Mouse (Mus musculus): ENCODE data around the gene Prdx6b. TPM values are rescaled to one million over a fixed set of nuclear protein-coding genes. Genes with fewer than 3 reads are reported as not detected.

Prdx6b gene
- polyA plus RNA-seq, 1 experiment from 2014 or later: not detected

GRCm38 (mm10) chr2:80273038-80273437 is 19.2 kb upstream of the Prdx6b start:
- H3K9me3 ChIP-seq (ENCODE audit: low read depth, low read length): no peaks in the 10 kb centered on the region
- no peak overlapping the region for H3K9ac ChIP-seq
- H3K27ac ChIP-seq (ENCODE audit: low read depth): no peak overlapping the region
- ATAC-seq (ENCODE audit: insufficient read depth): no peak
- DNase-seq: no peak
- 90% methylated on average over 3 of the region's 3 CpGs for WGBS
- no peak for TF ChIP-seq CTCF (IDR thresholded peaks at IDR 0.05; ENCODE audit: low read depth)
- no peaks in the 10 kb centered on the region for H3K4me1 ChIP-seq (ENCODE audit: insufficient read depth)
- H3K27me3 ChIP-seq (ENCODE audit: insufficient read depth, low read length): no peaks in the 10 kb centered on the region
- H3K4me3 ChIP-seq (ENCODE audit: low read depth, low read length): no peak overlapping the region
- no peak overlapping the region for H3K4me2 ChIP-seq
- no peaks in the 10 kb centered on the region for H3K36me3 ChIP-seq (ENCODE audit: insufficient read depth)

DNA sequence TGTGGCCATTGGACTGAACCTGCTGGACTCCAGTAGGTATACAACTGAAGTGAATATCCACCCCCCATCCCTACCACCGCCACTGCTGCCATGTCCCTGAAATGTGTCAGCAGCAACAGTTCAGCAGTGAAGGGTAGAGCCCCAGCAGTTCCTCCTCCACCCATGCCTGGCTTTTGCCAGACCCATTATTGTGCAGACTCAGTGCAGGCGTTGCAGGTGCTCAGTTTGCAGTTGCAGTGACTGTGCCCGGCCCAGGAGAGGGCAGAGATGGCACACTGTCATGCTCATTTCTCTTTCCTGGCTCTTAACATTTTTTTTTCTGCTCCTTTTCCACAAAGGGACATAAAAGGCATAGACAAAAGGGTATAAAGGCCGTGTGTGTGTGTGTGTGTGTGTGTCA is 18.5 kb upstream of the Prdx6b start:
- ATAC-seq (ENCODE audit: insufficient read depth): no peak
- no peak overlapping the region for H3K4me3 ChIP-seq (ENCODE audit: low read depth, low read length)
- H3K4me2 ChIP-seq: no peak overlapping the region
- no peak for DNase-seq
- no peak overlapping the region for H3K27ac ChIP-seq (ENCODE audit: low read depth)
- H3K36me3 ChIP-seq (ENCODE audit: insufficient read depth): no peaks in the 10 kb centered on the region
- no peak for TF ChIP-seq CTCF (IDR thresholded peaks at IDR 0.05; ENCODE audit: low read depth)
- H3K9ac ChIP-seq: no peak overlapping the region
- H3K27me3 ChIP-seq (ENCODE audit: insufficient read depth, low read length): no peaks in the 10 kb centered on the region
- 66% methylated on average over 4 of the region's 4 CpGs for WGBS
- no peaks in the 10 kb centered on the region for H3K9me3 ChIP-seq (ENCODE audit: low read depth, low read length)
- H3K4me1 ChIP-seq (ENCODE audit: insufficient read depth): no peaks in the 10 kb centered on the region

- H3K4me2 ChIP-seq: no peak overlapping the region
- ATAC-seq (ENCODE audit: insufficient read depth) (no peak), DNase-seq (peak; percentile 85)
- H3K9ac ChIP-seq: no peak overlapping the region
- H3K9me3 ChIP-seq (ENCODE audit: low read depth, low read length): no peaks in the 10 kb centered on the region
- no peak overlapping the region for H3K4me3 ChIP-seq (ENCODE audit: low read depth, low read length)
- H3K27ac ChIP-seq (ENCODE audit: low read depth): no peak overlapping the region
- no peaks in the 10 kb centered on the region for H3K27me3 ChIP-seq (ENCODE audit: insufficient read depth, low read length)
- no peaks in the 10 kb centered on the region for H3K4me1 ChIP-seq (ENCODE audit: insufficient read depth)
- 44% methylated on average over 2 of the region's 2 CpGs for WGBS
- TF ChIP-seq CTCF (IDR thresholded peaks at IDR 0.05; ENCODE audit: low read depth): peak; percentile 67
- no peaks in the 10 kb centered on the region for H3K36me3 ChIP-seq (ENCODE audit: insufficient read depth)
Observed at GRCm38 (mm10) chr2:80275136-80275535, 17.1 kb upstream of the Prdx6b start.

DNA sequence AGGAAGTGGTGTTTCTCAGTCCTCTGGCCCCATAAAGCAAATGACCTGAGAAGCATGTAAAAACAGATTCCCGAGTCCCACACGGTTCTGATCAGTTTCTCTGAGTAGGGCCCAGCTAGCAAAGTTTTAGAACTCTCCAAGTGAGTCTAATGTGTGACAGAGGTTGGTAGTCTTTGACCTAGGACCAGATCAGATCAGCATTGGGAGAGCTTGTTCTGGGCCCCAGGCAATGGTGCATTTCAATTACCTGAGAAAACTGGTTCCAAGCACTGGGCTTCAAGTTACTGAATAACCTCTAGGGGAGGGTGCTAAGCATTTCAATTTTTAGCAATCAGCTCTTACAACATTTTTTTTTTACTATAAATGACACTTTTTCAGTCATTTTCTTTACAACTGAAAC is 10.1 kb upstream of the Prdx6b start:
- Histone ChIP-seq H3K9ac (no peak overlapping the region), H3K4me2 (no peak overlapping the region), H3K27me3 (ENCODE audit: insufficient read depth, low read length) (no peaks in the 10 kb centered on the region), H3K4me3 (ENCODE audit: low read depth, low read length) (no peak overlapping the region), H3K36me3 (ENCODE audit: insufficient read depth) (no peaks in the 10 kb centered on the region), H3K9me3 (ENCODE audit: low read depth, low read length) (no peaks in the 10 kb centered on the region), H3K4me1 (ENCODE audit: insufficient read depth) (no peaks in the 10 kb centered on the region), H3K27ac (ENCODE audit: low read depth) (no peak overlapping the region)
- DNase-seq (no peak), ATAC-seq (ENCODE audit: insufficient read depth) (no peak)
- TF ChIP-seq CTCF (IDR thresholded peaks at IDR 0.05; ENCODE audit: low read depth): no peak
- WGBS: 79% methylated on average over 2 of the region's 2 CpGs

DNA sequence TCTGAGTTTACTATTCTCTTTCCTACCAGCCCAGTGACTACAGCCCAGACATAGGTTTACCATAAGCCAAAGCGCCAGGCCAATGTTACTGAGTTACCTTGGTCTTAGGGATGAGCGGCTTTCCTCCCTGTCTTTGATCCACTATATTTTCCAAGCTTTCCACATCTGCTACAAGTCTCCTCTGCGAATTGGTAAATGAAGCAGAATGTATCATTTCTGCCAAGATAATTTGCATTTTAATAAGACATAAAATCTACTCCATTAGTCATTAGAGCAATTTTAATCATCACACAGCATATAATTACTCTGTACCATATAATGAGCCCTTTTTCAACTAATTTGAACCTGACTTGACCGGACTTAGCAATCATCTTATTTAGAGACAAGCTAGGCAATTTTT is 5.9 kb upstream of the Prdx6b start:
- Histone ChIP-seq H3K4me2 (no peak overlapping the region), H3K27me3 (ENCODE audit: insufficient read depth, low read length) (no peaks in the 10 kb centered on the region), H3K9ac (no peak overlapping the region), H3K4me3 (ENCODE audit: low read depth, low read length) (no peak overlapping the region), H3K27ac (ENCODE audit: low read depth) (no peak overlapping the region), H3K9me3 (ENCODE audit: low read depth, low read length) (no peaks in the 10 kb centered on the region), H3K36me3 (ENCODE audit: insufficient read depth) (no peaks in the 10 kb centered on the region), H3K4me1 (ENCODE audit: insufficient read depth) (no peaks in the 10 kb centered on the region)
- 87% methylated on average over 4 of the region's 4 CpGs for WGBS
- TF ChIP-seq CTCF (IDR thresholded peaks at IDR 0.05; ENCODE audit: low read depth): no peak
- ATAC-seq (ENCODE audit: insufficient read depth) (no peak), DNase-seq (no peak)

DNA sequence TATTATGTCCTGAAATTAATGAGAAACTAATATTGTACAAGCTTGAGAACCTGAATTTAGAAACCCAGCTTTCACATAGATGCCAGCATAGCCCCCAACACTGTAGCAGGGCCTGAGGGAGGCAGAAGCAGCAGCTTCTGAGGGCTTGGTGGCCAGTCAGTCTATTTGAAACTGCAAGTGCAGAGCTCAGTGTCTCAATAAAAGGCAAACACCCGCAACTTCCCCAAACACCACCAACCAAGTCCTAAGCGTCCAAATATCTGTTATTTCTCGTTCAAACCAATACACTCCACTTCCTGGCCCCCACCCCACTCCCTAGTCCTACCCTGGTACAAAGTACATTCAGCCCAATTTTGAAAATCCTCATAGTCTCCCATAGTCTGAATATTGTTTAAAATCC is 6.1 kb downstream of the Prdx6b start:
- DNase-seq (no peak), ATAC-seq (ENCODE audit: insufficient read depth) (no peak)
- H3K36me3 ChIP-seq (ENCODE audit: insufficient read depth): no peaks in the 10 kb centered on the region
- no peaks in the 10 kb centered on the region for H3K4me1 ChIP-seq (ENCODE audit: insufficient read depth)
- no peak overlapping the region for H3K4me3 ChIP-seq (ENCODE audit: low read depth, low read length)
- no peak overlapping the region for H3K9ac ChIP-seq
- H3K27me3 ChIP-seq (ENCODE audit: insufficient read depth, low read length): no peaks in the 10 kb centered on the region
- no peak overlapping the region for H3K4me2 ChIP-seq
- no peak overlapping the region for H3K27ac ChIP-seq (ENCODE audit: low read depth)
- 73% methylated on average over 3 of the region's 3 CpGs for WGBS
- TF ChIP-seq CTCF (IDR thresholded peaks at IDR 0.05; ENCODE audit: low read depth): no peak
- H3K9me3 ChIP-seq (ENCODE audit: low read depth, low read length): no peaks in the 10 kb centered on the region

DNA sequence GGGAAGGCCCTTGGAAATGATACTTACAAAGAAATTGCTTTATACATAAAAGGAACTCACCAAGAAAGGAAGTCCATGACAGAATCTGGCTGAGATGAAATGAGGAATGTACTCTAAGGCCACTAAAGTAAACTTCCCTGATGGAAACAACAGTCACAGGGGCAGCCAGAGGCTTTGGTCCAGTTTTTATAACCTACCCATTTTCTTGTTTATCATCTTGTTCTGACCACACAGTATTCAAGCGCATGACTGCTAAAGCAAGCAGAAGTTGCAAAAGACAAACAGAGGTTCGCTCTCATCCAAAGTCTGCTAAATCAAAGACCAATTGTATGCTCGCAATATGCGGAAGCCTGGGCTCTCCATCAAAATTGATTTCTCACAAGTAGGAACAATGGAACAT is 8.5 kb downstream of the Prdx6b start:
- H3K27ac ChIP-seq (ENCODE audit: low read depth): no peak overlapping the region
- no peak for TF ChIP-seq CTCF (IDR thresholded peaks at IDR 0.05; ENCODE audit: low read depth)
- H3K4me1 ChIP-seq (ENCODE audit: insufficient read depth): no peaks in the 10 kb centered on the region
- no peak overlapping the region for H3K9ac ChIP-seq
- no peaks in the 10 kb centered on the region for H3K9me3 ChIP-seq (ENCODE audit: low read depth, low read length)
- no peak overlapping the region for H3K4me3 ChIP-seq (ENCODE audit: low read depth, low read length)
- H3K27me3 ChIP-seq (ENCODE audit: insufficient read depth, low read length): no peaks in the 10 kb centered on the region
- DNase-seq (peak; percentile 28), ATAC-seq (ENCODE audit: insufficient read depth) (no peak)
- 51% methylated on average over 4 of the region's 4 CpGs for WGBS
- H3K36me3 ChIP-seq (ENCODE audit: insufficient read depth): no peaks in the 10 kb centered on the region
- H3K4me2 ChIP-seq: no peak overlapping the region

- Histone ChIP-seq H3K4me1 (ENCODE audit: insufficient read depth) (no peaks in the 10 kb centered on the region), H3K4me3 (ENCODE audit: low read depth, low read length) (no peak overlapping the region), H3K9ac (no peak overlapping the region), H3K36me3 (ENCODE audit: insufficient read depth) (no peaks in the 10 kb centered on the region), H3K27me3 (ENCODE audit: insufficient read depth, low read length) (no peaks in the 10 kb centered on the region), H3K27ac (ENCODE audit: low read depth) (no peak overlapping the region), H3K9me3 (ENCODE audit: low read depth, low read length) (no peaks in the 10 kb centered on the region), H3K4me2 (no peak overlapping the region)
- no peak for DNase-seq
- ATAC-seq (ENCODE audit: insufficient read depth): no peak
- 83% methylated on average over 2 of the region's 2 CpGs for WGBS
- no peak for TF ChIP-seq CTCF (IDR thresholded peaks at IDR 0.05; ENCODE audit: low read depth)
Observed at GRCm38 (mm10) chr2:80303957-80304356, 11.7 kb downstream of the Prdx6b start.

All from lung, embryonic 14.5 days (tissue).